Mouse (Mus musculus) neural tube, embryonic 14.5 days (tissue): ENCODE measurements around the gene Lgr5. TPM values are rescaled to one million over a fixed set of nuclear protein-coding genes. Genes with fewer than 3 reads are reported as not detected.

Experiments used
- ATAC-seq: fragments of 200-750 bp; cut with Nextera tagmentation; 2 replicates; pipeline ENCODE4 v1.8.0; 2017; ENCODE audit warnings: low read depth, mild to moderate bottlenecking, moderate TSS enrichment, moderate library complexity
- H3K27ac ChIP-seq: fragments of 300-500 bp; sonication (generic); 2 replicates; pipeline ENCODE4 v1.5.1; 2014; ENCODE audit warnings: low read depth, mild to moderate bottlenecking, control low read depth, low read length, moderate library complexity, mixed read lengths
- H3K27me3 ChIP-seq: fragments of 300-500 bp; sonication (generic); 2 replicates; pipeline ENCODE4 v1.6.1; 2014; ENCODE audit warnings: low read length; ENCODE audit not compliant: control insufficient read depth, insufficient read depth
- H3K36me3 ChIP-seq: fragments of 300-500 bp; sonication (generic); 2 replicates; pipeline ENCODE4 v1.6.1; 2014; ENCODE audit warnings: low read length, mixed read lengths; ENCODE audit not compliant: control insufficient read depth, insufficient read depth
- H3K4me1 ChIP-seq: fragments of 300-500 bp; sonication (generic); 2 replicates; pipeline ENCODE4 v1.6.1; 2014; ENCODE audit warnings: low read length; ENCODE audit not compliant: control insufficient read depth, insufficient read depth
- H3K4me2 ChIP-seq: fragments of 300-500 bp; sonication (generic); 2 replicates; pipeline ENCODE4 v1.6.1; 2014; ENCODE audit warnings: mild to moderate bottlenecking, low read depth, low read length, control low read depth
- H3K4me3 ChIP-seq: fragments of 300-500 bp; sonication (generic); 2 replicates; pipeline ENCODE4 v1.5.1; 2014; ENCODE audit warnings: low read depth, low read length, control low read depth, mixed read lengths
- H3K9ac ChIP-seq: fragments of 300-500 bp; sonication (generic); replicated peaks from 2 replicates; pipeline ENCODE4 v1.6.1; 2014; ENCODE audit warnings: low read depth, mild to moderate bottlenecking, control low read depth, low read length, mixed read lengths
- H3K9me3 ChIP-seq: fragments of 300-500 bp; sonication (generic); 2 replicates; pipeline ENCODE4 v1.6.1; 2016; ENCODE audit warnings: low read length; ENCODE audit not compliant: control insufficient read depth
- WGBS: fragments of 180-500 bp; shearing (Covaris S2); extraction: QIAGEN DNeasy Blood & Tissue Kit; methylation state at CpG from one replicate; pipeline ENCODE4 v1.1.7; 2014; 5-methylcytosine and 5-hydroxymethylcytosine counted together
- polyA plus RNA-seq: library from polyadenylated mRNA; unstranded; fragments of >200 nt; fragmentation: Nextera tagmentation; extraction: Ambion mirVana; gene quantifications from 2 replicates; pipeline ENCODE4 v1.2.1, GENCODE M21; 2014

Lgr5 gene
- 3.0 and 5.3 TPM in 2 replicates for polyA plus RNA-seq

GRCm38 (mm10) chr10:115587301-115587969, at the start of gene Lgr5:
Gene Lgr5 (minus strand): TSS chr10:115587780.
- Histone ChIP-seq H3K27me3 (peaks cover 5% of the 10 kb centered on the region; the same call in 1 of the 2 replicates), H3K4me1 (peaks cover 13% of the 10 kb centered on the region), H3K36me3 (no peaks in the 10 kb centered on the region), H3K9ac (peak within 1 kb of the TSS; percentile 63), H3K4me3 (peak within 1 kb of the TSS; percentile 54), H3K9me3 (no peaks in the 10 kb centered on the region), H3K4me2 (peak within 1 kb of the TSS; percentile 99), H3K27ac (no peak within 1 kb of the TSS)
- WGBS = under 1% methylated on average over 38 of the region's 47 CpGs
- ATAC-seq = peak; percentile 88

- Histone ChIP-seq H3K9ac (no peak overlapping the region), H3K4me3 (no peak overlapping the region), H3K9me3 (no peaks in the 10 kb centered on the region), H3K4me1 (no peaks in the 10 kb centered on the region), H3K36me3 (no peaks in the 10 kb centered on the region), H3K27ac (no peak overlapping the region), H3K27me3 (no peaks in the 10 kb centered on the region), H3K4me2 (no peak overlapping the region)
- 67% methylated on average over 6 of the region's 6 CpGs for WGBS
- 0 out of 2 replicates have a peak, but pooled peaks have one; percentile 51 for ATAC-seq
Observed at GRCm38 (mm10) chr10:115626678-115627077, 39.1 kb upstream of the Lgr5 start.

GRCm38 (mm10) chr10:115624957-115625356, 37.4 kb upstream of the Lgr5 start:
- no peaks in the 10 kb centered on the region for H3K9me3 ChIP-seq
- WGBS = 81% methylated on average over 2 of the region's 2 CpGs
- ATAC-seq = no peak

GRCm38 (mm10) chr10:115623956-115624671, 36.5 kb upstream of the Lgr5 start:
- H3K27ac ChIP-seq = no peak overlapping the region
- H3K36me3 ChIP-seq = no peaks in the 10 kb centered on the region
- H3K4me2 ChIP-seq = no peak overlapping the region
- no peaks in the 10 kb centered on the region for H3K27me3 ChIP-seq
- no peaks in the 10 kb centered on the region for H3K9me3 ChIP-seq
- H3K9ac ChIP-seq = no peak overlapping the region
- H3K4me3 ChIP-seq = no peak overlapping the region
- no peak for ATAC-seq
- WGBS = 60% methylated on average over 15 of the region's 15 CpGs
- no peaks in the 10 kb centered on the region for H3K4me1 ChIP-seq

More at GRCm38 (mm10) chr10:115624957-115625356, 37.4 kb upstream of the Lgr5 start:
- H3K4me2 ChIP-seq = no peak overlapping the region
- no peak overlapping the region for H3K27ac ChIP-seq
- H3K9ac ChIP-seq = no peak overlapping the region
- H3K4me1 ChIP-seq = no peaks in the 10 kb centered on the region
- no peaks in the 10 kb centered on the region for H3K27me3 ChIP-seq
- H3K4me3 ChIP-seq = no peak overlapping the region
- no peaks in the 10 kb centered on the region for H3K36me3 ChIP-seq

GRCm38 (mm10) chr10:115623481-115623880, 35.9 kb upstream of the Lgr5 start:
- no peak for ATAC-seq
- no peaks in the 10 kb centered on the region for H3K9me3 ChIP-seq
- H3K4me2 ChIP-seq = no peak overlapping the region
- H3K9ac ChIP-seq = no peak overlapping the region
- H3K27ac ChIP-seq = no peak overlapping the region
- WGBS = 77% methylated on average over 7 of the region's 7 CpGs
- no peak overlapping the region for H3K4me3 ChIP-seq
- H3K4me1 ChIP-seq = no peaks in the 10 kb centered on the region
- no peaks in the 10 kb centered on the region for H3K36me3 ChIP-seq
- H3K27me3 ChIP-seq = no peaks in the 10 kb centered on the region

GRCm38 (mm10) chr10:115618288-115618856, 30.8 kb upstream of the Lgr5 start:
- Histone ChIP-seq H3K27ac (no peak overlapping the region), H3K4me3 (peak overlapping the region; percentile 20), H3K4me1 (no peaks in the 10 kb centered on the region), H3K27me3 (no peaks in the 10 kb centered on the region), H3K36me3 (no peaks in the 10 kb centered on the region), H3K4me2 (peak overlapping the region; percentile 56), H3K9me3 (no peaks in the 10 kb centered on the region), H3K9ac (no peak overlapping the region)
- 23% methylated on average over 14 of the region's 15 CpGs for WGBS
- peak; percentile 75 for ATAC-seq

GRCm38 (mm10) chr10:115617456-115618287, 30.1 kb upstream of the Lgr5 start:
- H3K27ac ChIP-seq = no peak overlapping the region
- H3K9ac ChIP-seq = no peak overlapping the region
- H3K4me2 ChIP-seq = peak overlapping the region; percentile 56
- H3K36me3 ChIP-seq = no peaks in the 10 kb centered on the region
- WGBS = 12% methylated on average over 14 of the region's 15 CpGs
- H3K9me3 ChIP-seq = no peaks in the 10 kb centered on the region
- H3K4me1 ChIP-seq = no peaks in the 10 kb centered on the region
- peak overlapping the region; percentile 20 for H3K4me3 ChIP-seq
- ATAC-seq = peak; percentile 84
- H3K27me3 ChIP-seq = no peaks in the 10 kb centered on the region

- Histone ChIP-seq H3K4me2 (no peak overlapping the region), H3K36me3 (no peaks in the 10 kb centered on the region), H3K27ac (no peak overlapping the region), H3K4me3 (no peak overlapping the region), H3K9ac (no peak overlapping the region), H3K4me1 (no peaks in the 10 kb centered on the region), H3K27me3 (no peaks in the 10 kb centered on the region), H3K9me3 (no peaks in the 10 kb centered on the region)
- no peak for ATAC-seq
- 95% methylated on average over 1 of the region's 1 CpGs for WGBS
Observed at GRCm38 (mm10) chr10:115595748-115596147, 8.2 kb upstream of the Lgr5 start.
